Mouse (Mus musculus) NIH3T3 (cell line): Measurements from ENCODE around the gene Cebpz.

Experiments
- DNase-seq: peaks from one replicate; pipeline ENCODE4 v3.0.0-alpha.2; 2012; ENCODE audit warnings: low read depth

Cebpz gene

DNA sequence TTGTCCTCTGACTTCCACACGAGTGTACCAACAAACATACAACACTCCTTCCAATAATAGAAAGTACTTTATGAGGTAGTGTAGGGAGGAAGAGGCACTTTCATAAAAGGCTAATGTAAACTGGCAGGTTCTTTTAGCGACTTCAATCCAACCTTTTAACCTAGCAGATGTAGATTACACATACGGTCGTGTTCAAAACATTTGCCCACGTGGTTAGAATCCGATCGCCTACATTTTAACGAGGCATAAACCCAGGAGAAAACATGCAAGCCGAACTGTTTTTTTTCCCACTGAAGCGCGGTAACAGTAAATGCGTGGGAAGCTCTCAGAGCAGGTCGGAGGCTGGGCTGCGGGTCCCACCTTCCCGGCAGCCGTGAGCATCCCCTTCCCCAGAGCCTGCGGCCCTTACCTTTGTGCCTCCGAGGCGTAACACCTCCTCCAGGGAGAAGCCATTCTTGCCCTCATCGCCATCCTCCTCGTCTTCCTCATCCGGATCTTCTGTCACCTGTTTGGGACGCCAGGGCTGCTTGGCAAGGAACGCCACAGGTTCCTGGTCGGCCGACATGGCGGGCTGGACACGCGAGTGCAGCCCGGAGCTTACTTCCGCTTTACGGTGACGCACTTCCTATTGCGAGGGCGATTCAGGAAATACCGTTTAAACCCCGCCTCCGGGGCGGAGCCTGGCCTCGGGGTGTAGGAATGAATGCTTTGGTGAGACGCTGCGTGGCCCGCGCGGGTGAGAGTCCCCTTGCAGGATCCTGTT is at the start of gene Cebpz, which contains the start of gene Ndufaf7:
TSS of gene Cebpz (minus strand) at position 601 of the 763 bp plus-strand sequence.
TSS of gene Ndufaf7 (plus strand) at position 671 of the 763 bp plus-strand sequence.
- peak; percentile 99 for DNase-seq

GRCm38 (mm10) chr17:78983736-78984135 is 46.9 kb upstream of the Cebpz start:
- DNase-seq, result no peak

DNA sequence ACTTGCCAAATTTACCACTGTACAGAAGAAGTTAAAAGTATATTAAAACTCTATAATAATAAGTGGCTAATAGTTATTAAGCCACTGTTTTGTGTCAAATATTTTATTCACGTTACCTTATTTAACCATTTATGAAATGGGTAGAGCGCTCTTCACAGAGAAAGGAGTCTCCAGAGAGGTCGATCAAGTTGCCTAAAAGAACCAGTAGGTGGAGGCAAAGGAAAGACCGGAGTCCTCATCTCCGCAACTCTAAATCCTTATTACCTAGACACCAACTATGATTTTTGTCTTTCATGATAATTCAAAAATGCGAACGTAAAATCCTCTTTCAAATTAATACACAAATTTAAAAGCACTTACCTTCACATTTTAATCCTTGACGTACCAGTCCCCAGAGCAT is 46.3 kb upstream of the Cebpz start:
- DNase-seq, result no peak

- no peak for DNase-seq
These were observed 31.6 kb upstream of the Cebpz start for GRCm38 (mm10) chr17:78968500-78968899.

DNA sequence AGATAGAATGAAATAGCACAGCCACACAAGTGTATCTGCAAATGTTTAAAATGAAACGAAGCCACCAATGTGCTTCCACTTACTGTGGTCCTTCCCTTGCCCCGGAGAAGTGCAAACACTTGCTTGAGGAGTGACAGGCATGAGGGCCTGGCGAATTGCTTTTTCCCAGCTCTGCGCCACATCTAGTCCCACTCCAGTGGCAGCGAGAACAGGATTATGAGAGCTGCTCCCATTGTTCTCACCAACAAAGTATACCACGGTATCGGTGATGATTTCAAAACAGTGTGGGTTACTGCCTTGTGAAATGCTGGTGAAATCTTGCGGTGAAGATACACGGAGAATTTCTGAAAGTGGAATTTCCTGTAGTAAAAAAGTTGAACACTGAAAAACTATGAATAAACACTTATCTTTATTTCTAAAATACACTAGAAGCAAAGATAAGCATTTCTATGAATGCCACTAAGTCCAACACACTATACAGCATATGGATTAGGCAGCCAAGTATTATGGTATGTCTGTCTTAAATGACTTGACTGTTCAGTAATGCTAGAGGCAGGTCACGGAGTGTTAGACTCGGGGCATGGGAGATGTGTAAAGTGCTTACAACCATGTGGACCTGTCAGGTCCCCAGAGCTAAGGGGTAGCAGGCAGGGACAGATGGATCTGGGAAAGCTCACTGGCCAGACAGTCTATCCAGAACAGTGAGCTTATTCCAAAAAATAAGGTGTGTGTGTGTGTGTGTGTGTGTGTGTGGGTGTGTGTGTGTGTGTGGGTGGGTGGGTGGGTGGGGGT is 29.4 kb upstream of the Cebpz start:
- DNase-seq, result no peak

GRCm38 (mm10) chr17:78964387-78964786 is 27.5 kb upstream of the Cebpz start:
- no peak for DNase-seq

GRCm38 (mm10) chr17:78959473-78959872 is 22.6 kb upstream of the Cebpz start:
- no peak for DNase-seq

DNA sequence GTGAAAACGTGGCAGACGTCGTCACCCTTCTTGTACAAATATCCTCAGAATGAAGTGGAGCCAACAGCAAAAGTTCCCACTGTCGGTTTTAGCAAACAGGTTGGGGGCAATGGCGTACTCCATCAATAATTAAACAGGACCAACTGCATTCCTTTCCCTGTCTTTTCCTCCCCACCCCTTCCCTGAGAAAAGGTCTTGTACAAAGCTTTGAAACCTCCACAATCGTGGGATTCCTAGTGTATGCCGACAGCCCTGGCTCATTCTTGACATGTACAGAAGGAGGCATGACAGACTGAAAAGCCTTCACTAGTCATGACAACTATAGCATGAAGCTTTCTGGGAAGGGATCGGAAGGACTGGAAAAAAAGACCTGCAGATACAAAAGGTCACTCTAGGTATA is 16.4 kb upstream of the Cebpz start:
- no peak for DNase-seq

GRCm38 (mm10) chr17:78952070-78952469 is 15.2 kb upstream of the Cebpz start:
- no peak for DNase-seq

DNA sequence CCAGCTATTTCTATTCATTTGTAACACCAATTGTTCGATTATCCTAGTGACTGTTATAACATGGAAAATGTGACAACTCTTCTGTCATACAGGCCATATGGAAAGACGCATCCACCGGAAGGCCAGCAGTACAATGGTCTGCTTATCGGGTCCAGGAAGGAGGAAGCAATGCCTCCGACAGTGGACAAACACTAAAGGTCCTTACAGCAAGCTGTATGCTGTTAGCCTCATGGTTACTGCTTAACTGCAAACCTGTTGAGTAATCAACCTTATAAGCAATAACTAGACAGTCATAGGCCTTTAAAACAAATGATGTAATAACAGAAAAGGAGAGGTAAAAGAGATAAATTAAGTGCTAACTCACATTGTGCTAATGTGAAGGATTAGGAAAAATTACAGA is 14.4 kb upstream of the Cebpz start:
- DNase-seq, result no peak

DNA sequence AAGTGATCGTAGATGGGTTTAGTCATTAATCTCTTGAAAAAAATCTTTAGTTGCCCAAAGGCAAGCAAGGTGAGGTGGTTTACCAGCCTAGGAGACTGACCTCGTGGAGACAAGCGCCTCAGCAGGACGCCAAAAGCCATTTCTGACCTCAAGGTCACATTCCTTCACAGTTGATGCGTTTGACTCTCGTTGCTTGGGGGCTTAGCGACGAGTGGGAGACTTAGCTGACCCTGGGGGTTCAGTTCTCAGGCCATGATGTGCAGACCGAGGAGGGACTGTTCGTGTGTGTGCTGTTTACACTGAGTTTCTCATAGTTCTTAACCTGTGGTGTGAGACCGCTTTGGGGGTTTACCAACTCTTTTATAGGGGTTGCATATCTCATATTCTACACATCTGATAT is 5.7 kb upstream of the Cebpz start:
- no peak for DNase-seq

DNA sequence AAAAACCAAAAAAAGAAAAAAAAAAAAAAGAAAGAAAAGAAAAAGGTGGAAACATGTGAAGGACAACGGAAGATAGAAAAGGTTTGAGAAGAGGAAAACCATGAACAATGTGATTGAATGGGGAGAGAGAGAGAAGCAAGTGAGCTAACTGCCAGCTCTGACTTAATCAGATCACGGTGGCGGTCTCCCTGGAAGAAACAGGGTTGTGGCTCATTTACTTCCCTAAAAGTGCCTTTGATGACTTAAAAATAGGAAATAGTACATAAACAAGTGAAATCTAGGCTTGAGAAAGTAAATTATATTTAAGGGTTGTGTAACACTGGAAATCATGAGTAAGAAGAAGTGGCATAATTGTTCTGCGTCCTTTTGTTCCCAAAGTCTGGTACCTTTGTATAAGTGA is 2.1 kb upstream of the Cebpz start:
- no peak for DNase-seq

DNA sequence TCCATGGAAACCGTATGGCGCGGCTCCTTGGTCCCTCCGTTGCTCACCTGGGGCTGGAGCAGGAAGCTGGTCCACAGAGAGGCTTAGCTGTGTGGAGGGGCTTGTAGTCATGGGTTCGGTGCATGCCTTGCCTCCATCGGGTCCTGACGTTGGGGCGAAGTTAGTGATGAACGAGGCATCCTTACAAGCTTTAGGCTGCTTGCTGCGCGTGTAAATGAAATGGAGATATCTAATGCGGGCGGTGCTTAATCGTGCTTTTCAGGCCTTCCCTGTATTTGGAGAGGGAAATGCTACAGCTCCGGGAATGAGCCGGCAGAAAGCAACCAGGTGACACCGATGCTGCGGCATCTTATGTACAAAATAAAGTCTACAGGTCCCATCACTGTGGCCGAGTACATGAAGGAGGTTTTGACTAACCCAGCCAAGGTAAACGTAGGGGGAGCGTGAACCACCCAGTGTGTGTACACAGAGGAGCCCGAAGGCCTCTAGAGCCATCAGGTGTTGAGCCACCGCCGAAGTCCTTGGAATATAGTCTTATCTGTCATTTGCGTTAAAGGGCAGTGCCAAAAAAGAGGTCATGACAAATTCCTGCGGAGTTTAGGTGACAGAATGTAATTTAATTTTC is 475 bp upstream of the Cebpz start:
- no peak for DNase-seq

- no peak for DNase-seq
These were observed 1.0 kb downstream of the Cebpz start for GRCm38 (mm10) chr17:78935857-78936256.

- DNase-seq, result no peak
These were observed 19.2 kb downstream of the Cebpz start for GRCm38 (mm10) chr17:78917696-78918095.

DNA sequence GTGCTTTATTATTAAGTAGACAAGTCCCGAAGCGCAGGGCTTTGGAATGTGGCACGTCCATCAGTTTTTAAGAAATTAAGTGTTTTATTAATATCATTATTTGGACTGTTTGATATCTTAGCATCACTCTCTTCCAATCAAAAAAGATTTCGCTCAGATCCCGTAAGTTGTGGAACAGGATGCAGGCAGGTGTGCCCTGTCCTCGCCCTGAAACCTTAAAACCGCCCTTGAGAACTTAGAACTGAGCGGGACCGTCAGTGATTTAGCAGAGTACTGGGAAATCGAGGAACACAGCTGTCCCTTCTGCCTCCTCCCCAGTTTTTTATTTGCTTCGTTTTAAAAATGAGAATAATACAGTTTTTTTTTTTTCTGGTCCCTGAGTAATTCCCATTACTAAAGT is 20.0 kb downstream of the Cebpz start:
- no peak for DNase-seq

DNA sequence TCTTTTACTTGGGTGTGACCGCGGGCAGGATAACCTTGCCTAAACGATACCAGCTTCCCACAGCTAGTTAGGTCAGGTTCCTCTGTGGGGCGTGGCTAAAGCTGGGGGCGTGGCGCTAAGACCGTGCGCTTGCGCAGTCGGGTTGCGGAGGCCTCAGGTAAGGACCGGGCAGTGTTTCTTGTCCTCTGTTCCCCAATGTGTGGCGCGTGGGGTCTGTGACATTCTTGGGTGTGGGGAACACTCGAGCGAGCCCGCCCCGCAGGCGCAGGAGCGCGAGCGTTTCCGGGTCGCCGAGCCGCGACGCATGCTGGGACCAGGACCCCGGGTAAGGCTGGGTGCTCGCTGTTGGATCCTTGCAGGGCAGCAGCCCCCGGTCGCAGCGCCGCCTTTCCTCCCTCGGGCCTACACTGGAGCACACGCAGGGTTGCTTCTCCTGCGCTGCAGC is 20.5 kb downstream of the Cebpz start, which contains the start of gene Cebpzos:
TSS of gene Cebpzos (plus strand) at position 132 of the 445 bp plus-strand sequence.
- peak; percentile 89 for DNase-seq

DNA sequence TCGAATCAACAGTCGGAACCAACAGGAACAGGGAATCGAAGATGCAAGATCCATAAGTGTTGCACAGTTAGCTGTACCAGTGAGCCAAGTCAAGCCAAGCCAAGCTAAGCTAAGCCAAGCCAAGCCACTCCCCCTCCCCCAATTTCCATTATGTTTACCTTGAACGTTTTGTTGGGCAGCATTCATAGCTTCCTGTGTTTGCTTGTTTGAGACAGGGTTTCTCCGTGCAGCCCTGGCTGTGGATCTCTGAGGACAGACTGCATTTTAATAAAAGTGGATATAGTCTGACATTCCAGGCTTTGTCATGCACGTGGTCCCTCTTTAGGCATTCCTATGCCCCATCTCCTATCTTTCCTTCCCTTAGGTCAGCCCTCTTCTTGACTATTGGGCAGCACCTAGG is 21.1 kb downstream of the Cebpz start:
- peak; percentile 57 for DNase-seq

- DNase-seq, result no peak
These were observed 22.9 kb downstream of the Cebpz start for GRCm38 (mm10) chr17:78913921-78914320.

DNA sequence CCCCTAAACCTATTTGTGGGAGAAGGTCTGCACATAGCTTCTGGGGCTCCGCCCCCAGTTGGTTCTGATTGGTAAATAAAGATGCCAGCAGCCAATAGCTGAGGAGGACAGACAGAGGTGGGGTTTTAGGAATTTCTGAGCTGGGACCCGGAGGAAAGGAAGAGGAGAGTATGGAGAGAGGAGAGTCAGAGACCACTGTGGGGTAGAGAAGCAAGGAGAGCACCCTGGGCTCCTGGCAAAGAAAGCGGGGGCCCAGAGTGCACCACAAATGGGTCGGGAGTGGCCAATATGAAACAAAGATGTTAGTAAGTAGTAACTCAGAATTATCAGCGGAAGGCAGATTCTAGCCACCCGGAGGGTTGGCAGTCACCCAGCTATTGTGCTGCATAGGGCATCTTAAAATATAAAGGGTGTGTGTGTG is 24.0 kb downstream of the Cebpz start:
- DNase-seq, result no peak

GRCm38 (mm10) chr17:78909374-78909773 is 27.5 kb downstream of the Cebpz start:
- DNase-seq, result no peak

- DNase-seq, result no peak
These were observed 30.0 kb downstream of the Cebpz start, which contains the start of gene Sult6b1 for GRCm38 (mm10) chr17:78906892-78907291. Sult6b1 (minus strand) TSS chr17:78906992.

DNA sequence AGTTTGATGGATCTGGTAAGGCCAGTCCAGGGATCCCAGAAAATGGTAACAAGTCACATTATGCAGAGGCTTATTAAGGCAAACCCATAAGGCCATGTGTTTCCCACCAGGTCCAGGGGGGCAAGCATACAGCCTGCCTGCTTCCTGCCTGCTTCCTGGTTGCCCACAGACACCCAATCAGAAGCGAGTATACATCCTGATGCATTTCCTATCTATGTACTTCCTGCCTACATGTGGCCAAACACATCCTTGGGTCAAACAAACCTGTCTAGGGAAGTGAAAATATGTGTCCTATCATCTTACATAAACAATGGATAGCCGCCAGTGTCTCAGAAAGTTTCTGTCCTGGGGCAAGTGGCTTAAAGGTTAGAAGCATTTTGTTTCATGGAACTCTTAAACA is 33.7 kb downstream of the Cebpz start:
- DNase-seq, result no peak
